Mouse (Mus musculus): ENCODE results near the gene Trim7.
A peak's percentile ranks its signal among the peaks of the same experiment; 100 is the strongest.
"Not testable (repeated sequence)": the region's sequence is repeated elsewhere in the genome, so short reads cannot be mapped to it uniquely, and the experiment has no call there.

The Trim7 gene

DNA sequence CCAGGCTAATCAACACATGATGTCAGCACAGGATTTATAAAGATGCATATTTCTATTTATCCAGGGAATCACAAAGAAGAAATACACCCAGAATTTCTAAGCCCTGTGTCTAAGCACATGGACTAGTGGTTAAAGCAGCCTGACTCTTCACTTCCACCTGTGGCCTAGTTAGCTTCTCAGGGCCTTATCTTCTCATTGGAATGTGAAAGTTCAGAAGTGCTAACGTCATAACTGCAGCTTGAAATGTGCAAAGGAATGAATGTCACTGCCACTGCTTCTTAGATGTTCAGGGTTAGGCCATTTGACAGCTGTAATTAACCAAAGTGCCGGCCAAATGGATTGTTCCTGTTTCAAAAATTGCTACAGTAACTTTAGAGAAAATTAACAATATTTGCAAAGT is 4.3 kb downstream of the Trim7 start:
- no peak for DNase-seq

DNA sequence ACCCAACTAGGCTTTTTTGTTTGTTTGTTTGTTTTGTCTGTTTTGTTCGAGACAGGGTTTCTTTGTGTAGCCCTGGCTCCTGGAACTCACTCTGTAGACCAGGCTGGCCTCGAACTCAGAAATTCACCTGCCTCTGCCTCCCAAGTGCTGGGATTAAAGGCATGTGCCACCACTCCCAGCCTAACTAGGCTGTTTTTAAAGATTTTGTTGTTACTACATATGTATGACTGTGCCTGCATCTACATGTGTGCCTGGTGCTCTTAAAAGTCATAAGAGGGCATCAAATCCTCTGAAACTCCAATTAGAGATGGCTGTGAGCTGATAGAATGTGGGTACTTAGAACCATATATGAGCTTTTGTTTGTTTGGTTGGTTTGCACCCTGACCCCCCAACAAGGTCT is 5.3 kb downstream of the Trim7 start:
- DNase-seq, result no peak

- DNase-seq, result no peak
These were observed 7.3 kb downstream of the Trim7 start for GRCm38 (mm10) chr11:48833078-48833730.

- DNase-seq, result peak; percentile 95
These were observed 8.0 kb downstream of the Trim7 start for GRCm38 (mm10) chr11:48833731-48834639.

GRCm38 (mm10) chr11:48835923-48836322 is 10.0 kb downstream of the Trim7 start:
- no peak for DNase-seq

- no peak for DNase-seq
These were observed 11.0 kb downstream of the Trim7 start for GRCm38 (mm10) chr11:48836990-48837309.

GRCm38 (mm10) chr11:48837310-48838180 is 11.6 kb downstream of the Trim7 start:
- peak; percentile 72 for DNase-seq

DNA sequence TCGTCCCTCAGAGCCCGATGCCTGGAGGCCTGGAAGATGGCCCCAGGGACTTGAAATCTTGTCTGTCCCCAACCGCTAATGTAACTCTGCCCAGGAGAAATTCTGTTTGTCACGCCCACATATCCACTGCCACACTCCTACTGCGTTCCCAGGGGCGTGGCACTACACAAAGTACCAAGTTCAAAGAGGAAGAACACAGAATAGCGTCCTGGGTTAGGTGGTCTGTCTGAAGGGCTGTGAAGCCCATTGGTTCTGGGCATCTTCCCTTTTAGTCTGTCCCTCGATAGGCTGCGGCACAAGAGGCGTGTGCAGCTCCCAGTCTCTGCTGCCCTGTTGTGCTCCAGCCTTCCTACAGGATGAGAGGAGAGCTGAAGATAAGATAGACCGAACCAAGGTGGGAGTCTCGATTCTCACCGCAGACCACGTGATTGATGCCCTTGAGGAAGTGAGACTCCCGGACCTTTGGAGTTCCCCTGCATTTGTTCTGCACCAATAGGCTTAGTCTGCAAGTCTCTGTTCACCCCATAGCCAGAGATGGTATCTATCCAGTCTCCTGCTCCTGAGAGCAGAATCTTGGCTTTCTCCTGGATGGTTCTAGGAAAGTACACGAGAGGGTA is 12.3 kb downstream of the Trim7 start:
- DNase-seq, result peak; percentile 57

GRCm38 (mm10) chr11:48838879-48839680 is 13.1 kb downstream of the Trim7 start:
- no peak for DNase-seq

- no peak for DNase-seq
These were observed 14.9 kb downstream of the Trim7 start for GRCm38 (mm10) chr11:48840805-48841204.

DNA sequence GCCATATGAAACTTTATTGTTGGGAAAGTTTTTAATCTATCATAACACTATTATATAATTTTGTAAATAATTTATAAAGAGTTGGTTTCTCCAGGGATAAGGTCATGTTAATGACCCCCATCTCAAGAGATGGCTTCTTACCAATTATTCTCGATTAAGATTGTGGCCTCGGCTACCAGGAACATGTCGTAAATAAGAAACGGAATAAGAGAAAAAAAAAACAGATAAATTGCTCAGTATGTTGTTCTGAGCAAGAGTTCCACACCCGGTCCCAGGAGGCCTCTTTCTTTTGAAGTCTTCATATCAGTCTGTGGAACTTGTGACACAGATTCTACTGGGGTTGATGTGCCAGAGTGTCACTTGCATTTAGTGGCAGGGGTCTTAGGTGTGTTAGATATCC is 15.3 kb downstream of the Trim7 start:
- DNase-seq, result no peak

DNA sequence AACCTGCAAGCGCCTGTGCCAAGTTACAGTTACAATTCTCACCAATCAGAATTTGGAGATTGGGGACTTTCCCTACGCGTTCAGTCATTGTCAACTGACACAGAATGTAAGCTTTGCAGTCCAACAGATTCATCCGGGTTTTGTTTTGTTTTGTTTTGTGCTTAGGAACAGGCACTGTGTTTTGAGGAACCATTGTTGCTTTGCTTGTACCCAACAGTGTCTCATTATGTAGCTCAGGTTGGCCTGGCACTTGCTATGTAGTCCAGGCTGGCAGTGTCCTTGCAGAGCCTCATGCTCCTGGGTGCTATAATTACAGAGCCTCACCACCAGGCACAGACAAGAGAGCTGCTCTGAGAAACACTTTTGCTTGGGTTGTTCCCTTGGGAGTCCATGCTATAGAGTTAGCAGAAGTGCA is 16.4 kb downstream of the Trim7 start:
- DNase-seq, result no peak

GRCm38 (mm10) chr11:48843202-48843601 is 17.3 kb downstream of the Trim7 start:
- DNase-seq, result no peak

GRCm38 (mm10) chr11:48844309-48844708 is 18.4 kb downstream of the Trim7 start:
- DNase-seq, result no peak

DNA sequence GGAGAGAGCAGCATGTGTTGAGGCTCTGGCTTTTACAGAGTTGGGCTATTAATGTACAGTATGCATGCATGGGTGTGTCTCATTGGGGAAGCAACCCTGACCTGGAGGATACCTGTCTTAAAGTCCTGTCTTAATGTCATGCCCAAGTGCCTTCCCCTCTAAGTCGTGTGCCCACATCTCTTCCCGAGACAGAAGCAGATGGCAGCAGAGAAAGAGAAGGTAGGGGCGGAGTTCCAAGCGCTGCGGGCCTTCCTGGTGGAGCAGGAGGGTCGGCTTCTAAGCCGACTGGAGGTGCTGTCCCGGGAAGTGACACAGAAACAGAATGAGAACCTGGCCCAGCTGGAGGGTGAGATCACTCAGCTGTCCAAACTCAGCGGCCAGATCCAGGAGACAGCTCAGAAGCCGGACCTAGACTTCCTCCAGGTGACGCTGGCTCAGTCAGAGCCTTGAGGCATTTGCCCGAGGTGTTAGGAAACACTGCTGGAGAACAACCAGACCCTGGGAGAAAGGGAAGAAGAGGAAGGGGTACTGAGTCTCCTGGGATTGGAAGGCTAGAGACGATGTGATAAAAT is 19.4 kb downstream of the Trim7 start:
- no peak for DNase-seq

DNA sequence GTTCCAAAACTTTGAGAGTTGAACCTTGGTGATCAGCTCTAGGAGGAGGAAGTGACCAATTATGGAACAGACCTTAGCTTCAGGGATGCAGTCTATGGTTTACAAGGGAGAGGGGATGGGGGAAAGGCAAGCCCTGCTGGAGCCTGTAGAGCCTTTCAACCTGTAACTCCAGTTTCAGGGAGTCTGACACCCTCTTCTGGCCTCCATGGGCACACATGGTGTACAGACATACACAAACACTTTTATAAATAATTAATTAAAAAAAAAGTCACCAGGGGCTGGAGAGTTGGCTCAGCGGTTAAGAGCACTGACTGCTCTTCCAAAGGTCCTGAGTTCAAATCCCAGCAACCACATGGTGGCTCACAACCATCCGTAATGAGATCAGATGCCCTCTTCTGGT is 20.4 kb downstream of the Trim7 start:
- DNase-seq, result not testable (repeated sequence)

GRCm38 (mm10) chr11:48846881-48847280 is 20.9 kb downstream of the Trim7 start:
- DNase-seq, result no peak

DNA sequence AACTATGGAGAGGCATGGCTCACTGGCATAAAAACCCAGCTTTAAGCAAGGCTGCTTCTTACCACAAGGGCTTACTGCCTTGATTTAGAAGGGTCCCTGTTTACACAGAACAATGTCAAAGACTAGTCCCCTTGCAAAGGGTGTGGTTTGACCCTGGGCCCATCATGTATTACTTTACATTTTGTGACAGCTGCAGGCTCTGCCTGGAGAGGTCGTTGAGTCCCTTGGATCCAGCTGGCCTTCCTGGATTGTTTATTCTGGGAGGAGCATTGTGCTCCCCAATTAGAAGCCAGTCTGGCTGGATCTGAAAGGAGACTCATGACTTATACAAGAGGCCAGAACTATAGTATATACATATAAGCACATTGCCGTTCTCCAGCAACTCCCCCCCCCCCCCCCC is 24.3 kb downstream of the Trim7 start:
- no peak for DNase-seq

DNA sequence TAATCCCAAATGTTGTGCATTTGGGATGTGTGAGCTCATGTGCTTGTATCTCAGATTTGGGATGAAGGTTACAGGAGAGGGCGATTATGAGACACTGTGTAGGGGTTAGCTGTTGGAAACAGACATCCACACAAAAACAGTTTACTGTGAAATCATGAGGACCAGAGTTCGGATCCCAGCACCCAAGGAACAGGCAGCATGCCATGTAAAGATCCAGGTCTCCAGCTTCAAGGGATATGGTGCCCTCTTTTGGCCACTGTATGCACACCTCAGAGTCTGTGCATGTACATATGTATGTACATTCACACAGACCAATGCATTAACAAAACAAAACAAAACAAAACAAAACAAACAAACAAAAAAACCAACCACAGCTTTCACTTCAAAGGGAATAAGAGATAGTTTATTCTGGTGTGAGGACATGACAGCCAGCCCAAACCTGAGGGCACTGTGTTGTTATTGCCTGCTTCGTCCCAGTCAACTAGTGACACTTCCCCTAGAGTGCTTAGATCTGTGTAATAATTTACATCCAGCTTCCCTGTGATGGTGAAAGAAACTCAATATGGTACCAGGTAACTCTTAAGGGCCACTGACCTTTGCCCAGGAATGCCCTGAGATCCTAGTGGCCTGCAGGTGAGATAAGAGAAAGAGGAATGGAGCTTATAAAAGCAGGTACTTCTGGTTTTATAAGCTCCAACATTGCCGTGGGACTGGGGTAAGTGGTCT is 25.5 kb downstream of the Trim7 start:
- no peak for DNase-seq

DNA sequence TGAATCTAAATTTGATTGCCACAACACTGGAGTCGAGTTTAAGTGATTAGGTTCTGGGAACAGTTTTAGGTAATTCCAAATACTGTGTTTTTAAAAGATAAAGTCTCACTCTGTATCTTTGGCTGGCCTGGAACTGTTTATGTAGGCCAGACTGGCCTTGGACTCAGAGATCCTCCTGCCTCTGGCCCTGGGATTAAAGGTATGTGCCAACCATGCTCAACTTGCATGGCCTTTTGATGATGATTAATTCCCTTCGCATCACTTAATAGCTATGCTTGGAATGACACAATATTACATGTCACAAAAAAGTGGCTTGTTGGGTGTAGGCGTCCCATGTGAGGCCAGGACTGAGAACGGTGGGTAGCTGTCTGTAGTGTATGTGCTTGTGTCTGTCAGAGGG is 26.2 kb downstream of the Trim7 start:
- no peak for DNase-seq

All from retina, postnatal 1 day (tissue).